Mouse (Mus musculus) kidney, embryonic 15.5 days (tissue): Measurements from ENCODE around the gene Bmp15. TPM values are rescaled to one million over a fixed set of nuclear protein-coding genes. Genes with fewer than 3 reads are reported as not detected.
A peak's percentile ranks its signal among the peaks of the same experiment; 100 is the strongest.

Experiments
- ATAC-seq: fragments of 200-750 bp; cut with Nextera tagmentation; replicated peaks from 2 replicates; pipeline ENCODE4 v1.8.0; 2017; ENCODE audit warnings: moderate TSS enrichment; ENCODE audit not compliant: low FRiP score
- H3K27ac ChIP-seq: fragments of 300-500 bp; sonication (generic); 2 replicates; pipeline ENCODE4 v1.5.1; 2015; ENCODE audit warnings: mild to moderate bottlenecking, inconsistent platforms
- H3K27me3 ChIP-seq: fragments of 300-500 bp; sonication (generic); 2 replicates; pipeline ENCODE4 v1.6.1; 2015; ENCODE audit warnings: inconsistent platforms
- H3K36me3 ChIP-seq: fragments of 300-500 bp; sonication (generic); 2 replicates; pipeline ENCODE4 v1.6.1; 2015; ENCODE audit warnings: inconsistent platforms
- H3K4me1 ChIP-seq: fragments of 300-500 bp; sonication (generic); 2 replicates; pipeline ENCODE4 v1.6.1; 2015; ENCODE audit warnings: inconsistent platforms
- H3K4me2 ChIP-seq: fragments of 300-500 bp; sonication (generic); 2 replicates; pipeline ENCODE4 v1.6.1; 2015; ENCODE audit warnings: moderate library complexity, mild to moderate bottlenecking, inconsistent platforms
- H3K4me3 ChIP-seq: fragments of 300-500 bp; sonication (generic); replicated peaks from 2 replicates; pipeline ENCODE4 v1.5.1; 2015; ENCODE audit warnings: mild to moderate bottlenecking, inconsistent platforms
- H3K9ac ChIP-seq: fragments of 300-500 bp; sonication (generic); 2 replicates; pipeline ENCODE4 v1.6.1; 2015; ENCODE audit warnings: mild to moderate bottlenecking, inconsistent platforms
- H3K9me3 ChIP-seq: fragments of 300-500 bp; sonication (generic); replicated peaks from 2 replicates; pipeline ENCODE4 v1.6.1; 2016; ENCODE audit warnings: inconsistent platforms
- WGBS: fragments of 180-500 bp; shearing (Covaris S2); methylation state at CpG from one replicate; pipeline ENCODE4 v1.1.7; 2015; ENCODE audit warnings: mixed read lengths; 5-methylcytosine and 5-hydroxymethylcytosine counted together
- polyA plus RNA-seq: library from polyadenylated mRNA; unstranded; fragments of >200 nt; fragmentation: Nextera tagmentation; extraction: Ambion mirVana; gene quantifications from 2 replicates; pipeline ENCODE4 v1.2.1, GENCODE M21; 2015

Bmp15 gene
- polyA plus RNA-seq, result 0.05 and 0.06 TPM in 2 replicates

GRCm38 (mm10) chrX:6320621-6321020, at the start of gene Bmp15:
Gene Bmp15, minus strand, starts transcription at chrX:6320721.
- no peaks in the 10 kb centered on the region for H3K9me3 ChIP-seq
- H3K9ac ChIP-seq, result no peak within 1 kb of the TSS
- 81% methylated on average over 3 of the region's 3 CpGs for WGBS
- no peak within 1 kb of the TSS for H3K4me3 ChIP-seq
- no peaks in the 10 kb centered on the region for H3K36me3 ChIP-seq
- H3K4me1 ChIP-seq, result no peaks in the 10 kb centered on the region
- no peak within 1 kb of the TSS for H3K27ac ChIP-seq
- H3K4me2 ChIP-seq, result no peak within 1 kb of the TSS
- ATAC-seq, result no peak
- no peaks in the 10 kb centered on the region for H3K27me3 ChIP-seq

DNA sequence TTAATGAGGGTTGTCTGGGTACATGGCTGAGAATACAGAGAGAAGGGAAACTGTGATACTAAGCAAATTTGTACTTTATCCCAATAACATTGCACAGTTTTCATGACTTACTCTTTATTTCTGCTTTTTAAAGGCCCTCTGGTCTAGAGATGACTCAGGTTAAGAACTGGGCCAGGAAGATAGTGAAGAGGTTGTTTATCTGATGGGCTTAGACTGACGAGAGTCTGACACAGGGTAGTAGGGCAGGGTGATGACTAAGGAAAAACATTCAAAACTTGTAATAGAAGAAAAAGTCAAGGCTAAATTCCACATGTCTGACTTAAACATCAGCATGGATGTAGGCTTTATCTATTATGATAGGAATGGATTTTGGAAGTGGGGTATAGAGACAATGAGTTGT, 48.3 kb upstream of the Bmp15 start:
- H3K27me3 ChIP-seq, result no peaks in the 10 kb centered on the region
- no peak for ATAC-seq
- 77% methylated on average over 1 of the region's 1 CpGs for WGBS

DNA sequence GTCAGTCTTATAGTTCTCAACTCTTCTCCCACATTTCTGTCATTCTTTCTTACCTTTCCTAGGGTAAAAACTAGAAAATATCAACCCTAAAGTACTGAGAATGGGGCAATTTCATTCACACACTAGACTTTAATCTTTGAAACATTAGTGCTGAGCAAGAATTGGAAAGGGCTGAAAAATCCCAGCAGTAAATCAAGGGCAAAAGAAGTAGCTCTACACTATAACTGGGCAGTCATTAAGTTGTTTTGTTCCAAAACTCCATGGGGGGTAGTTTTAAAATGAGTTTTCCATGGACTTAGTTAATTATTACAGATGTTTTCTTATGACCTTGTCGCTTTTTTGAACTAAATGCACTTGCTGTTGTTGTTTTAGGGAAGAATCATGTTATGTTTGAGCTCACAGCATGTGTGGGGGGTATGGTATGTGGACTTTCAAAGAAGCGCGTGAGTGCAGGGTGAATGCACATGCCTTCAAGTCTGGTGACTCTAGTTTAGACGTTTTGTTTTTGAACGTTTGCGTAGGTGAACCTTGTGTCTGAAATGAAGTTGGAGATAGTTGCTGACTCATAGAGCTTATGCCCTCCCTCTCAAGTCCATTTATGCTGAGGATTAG, 37.1 kb upstream of the Bmp15 start:
- WGBS, result 52% methylated on average over 6 of the region's 6 CpGs
- H3K4me3 ChIP-seq, result no peak overlapping the region
- H3K36me3 ChIP-seq, result no peaks in the 10 kb centered on the region
- no peaks in the 10 kb centered on the region for H3K9me3 ChIP-seq
- no peak overlapping the region for H3K4me2 ChIP-seq
- H3K27me3 ChIP-seq, result no peaks in the 10 kb centered on the region
- ATAC-seq, result 0 out of 2 replicates have a peak, but pooled peaks have one; percentile 36
- no peak overlapping the region for H3K27ac ChIP-seq
- no peak overlapping the region for H3K9ac ChIP-seq
- no peaks in the 10 kb centered on the region for H3K4me1 ChIP-seq

More for the DNA sequence above, 48.3 kb upstream of the Bmp15 start:
- H3K4me1 ChIP-seq, result no peaks in the 10 kb centered on the region
- no peak overlapping the region for H3K4me2 ChIP-seq
- no peaks in the 10 kb centered on the region for H3K9me3 ChIP-seq
- H3K36me3 ChIP-seq, result no peaks in the 10 kb centered on the region
- no peak overlapping the region for H3K9ac ChIP-seq
- no peak overlapping the region for H3K27ac ChIP-seq
- no peak overlapping the region for H3K4me3 ChIP-seq

DNA sequence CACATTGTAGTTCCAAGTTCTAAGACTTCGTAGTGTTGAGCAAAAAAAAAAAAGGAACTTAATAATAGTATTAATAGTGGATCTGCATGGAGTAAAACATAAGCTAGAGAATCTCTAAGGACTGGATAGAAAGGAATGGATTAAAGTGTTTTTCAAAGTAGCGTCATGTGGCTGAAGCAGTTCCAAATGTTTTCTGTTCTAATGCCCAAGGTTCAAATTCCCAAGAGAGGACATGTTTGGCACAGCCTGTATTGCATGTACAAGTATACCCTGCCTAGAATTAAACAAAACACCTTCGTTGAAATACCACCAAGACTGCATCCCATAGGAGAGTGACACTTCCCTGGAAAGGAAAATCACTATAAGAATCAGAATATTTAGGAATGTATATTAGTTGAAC, 36.4 kb upstream of the Bmp15 start:
- Histone ChIP-seq H3K4me2 (no peak overlapping the region), H3K27ac (no peak overlapping the region), H3K36me3 (no peaks in the 10 kb centered on the region), H3K9ac (no peak overlapping the region), H3K27me3 (no peaks in the 10 kb centered on the region), H3K4me3 (no peak overlapping the region), H3K9me3 (no peaks in the 10 kb centered on the region), H3K4me1 (no peaks in the 10 kb centered on the region)
- no peak for ATAC-seq
- WGBS, result 81% methylated on average over 3 of the region's 3 CpGs

- H3K4me3 ChIP-seq, result no peak overlapping the region
- no peak overlapping the region for H3K4me2 ChIP-seq
- no peak overlapping the region for H3K27ac ChIP-seq
- whole genome bisulfite sequencing, result 100% methylated on average over 1 of the region's 1 CpGs
- no peak for ATAC-seq
- no peaks in the 10 kb centered on the region for H3K4me1 ChIP-seq
- no peaks in the 10 kb centered on the region for H3K36me3 ChIP-seq
- H3K9me3 ChIP-seq, result no peaks in the 10 kb centered on the region
- no peaks in the 10 kb centered on the region for H3K27me3 ChIP-seq
- H3K9ac ChIP-seq, result no peak overlapping the region
These were observed 24.9 kb upstream of the Bmp15 start for GRCm38 (mm10) chrX:6345273-6345959.

- Histone ChIP-seq H3K9me3 (no peaks in the 10 kb centered on the region), H3K9ac (no peak overlapping the region), H3K36me3 (no peaks in the 10 kb centered on the region), H3K27ac (no peak overlapping the region), H3K4me1 (no peaks in the 10 kb centered on the region), H3K4me2 (no peak overlapping the region), H3K27me3 (no peaks in the 10 kb centered on the region), H3K4me3 (no peak overlapping the region)
- ATAC-seq, result no peak
- WGBS, result 47% methylated on average over 1 of the region's 1 CpGs
These were observed 3.5 kb upstream of the Bmp15 start for GRCm38 (mm10) chrX:6324056-6324455.

- Histone ChIP-seq H3K9ac (no peak overlapping the region), H3K4me1 (no peaks in the 10 kb centered on the region), H3K36me3 (no peaks in the 10 kb centered on the region), H3K27me3 (no peaks in the 10 kb centered on the region), H3K4me2 (no peak overlapping the region), H3K4me3 (no peak overlapping the region), H3K9me3 (no peaks in the 10 kb centered on the region), H3K27ac (no peak overlapping the region)
- no peak for ATAC-seq
- 82% methylated on average over 1 of the region's 1 CpGs for WGBS
These were observed 2.8 kb downstream of the Bmp15 start for GRCm38 (mm10) chrX:6317747-6318146.

Other genes with a start within 250 kb of the Bmp15 start
- gene AU022751, start 237.3 kb downstream of the Bmp15 start, polyA plus RNA-seq, result not detected in 2 replicates
- 13.3 and 15.0 TPM in 2 replicates for gene Nudt10, start 147.7 kb downstream of the Bmp15 start, polyA plus RNA-seq
- 6.8 and 7.2 TPM in 2 replicates for gene Shroom4, start 79.1 kb upstream of the Bmp15 start, polyA plus RNA-seq